Mouse (Mus musculus) gastrocnemius, adult 8-10 months (tissue): Measurements from ENCODE around the gene Rprd2. TPM values are rescaled to one million over a fixed set of nuclear protein-coding genes. Genes with fewer than 3 reads are reported as not detected.
A peak's percentile ranks its signal among the peaks of the same experiment; 100 is the strongest.
"Not testable (repeated sequence)": the region's sequence is repeated elsewhere in the genome, so short reads cannot be mapped to it uniquely, and the experiment has no call there.

ENCODE experiments used
- DNase-seq, 2 experiments: peaks; one replicate each; pipeline ENCODE4 v3.0.0; 2022; ENCODE audit warnings: low spot score in 2 of 2
- total RNA-seq, 4 experiments: library from RNA; stranded (reverse); gene quantifications; 2 replicates each; pipeline ENCODE4 v1.2.4; 2022

The Rprd2 gene
- total RNA-seq, 4 experiments from 2014 or later, result 31.2 to 38.4 (median 32.1) TPM

DNA sequence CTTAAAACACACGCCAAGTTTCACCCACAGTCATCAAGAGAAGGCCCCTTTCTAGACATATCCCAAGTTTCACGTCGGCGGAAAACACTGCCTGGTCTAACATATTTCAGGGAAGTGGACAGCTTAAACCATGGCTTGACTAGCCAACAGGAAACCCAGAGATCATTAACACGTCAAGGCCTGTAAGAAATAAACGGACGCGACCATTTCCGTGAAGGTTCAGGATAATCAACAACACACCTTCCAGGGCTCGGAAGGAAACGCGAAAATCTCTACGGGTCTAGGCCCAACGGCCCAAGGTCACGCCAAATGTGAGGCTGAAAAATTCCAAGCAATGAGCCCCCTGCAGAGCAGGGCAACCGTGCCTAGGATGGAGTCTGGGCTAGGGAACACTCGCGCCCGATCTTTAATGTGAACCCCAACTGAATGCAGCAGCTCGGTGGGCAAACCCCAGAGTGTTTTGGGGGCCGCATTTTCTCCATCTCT, 594 bp downstream of the Rprd2 start:
- DNase-seq, result peak in 1 of 2 experiments; percentile 6

DNA sequence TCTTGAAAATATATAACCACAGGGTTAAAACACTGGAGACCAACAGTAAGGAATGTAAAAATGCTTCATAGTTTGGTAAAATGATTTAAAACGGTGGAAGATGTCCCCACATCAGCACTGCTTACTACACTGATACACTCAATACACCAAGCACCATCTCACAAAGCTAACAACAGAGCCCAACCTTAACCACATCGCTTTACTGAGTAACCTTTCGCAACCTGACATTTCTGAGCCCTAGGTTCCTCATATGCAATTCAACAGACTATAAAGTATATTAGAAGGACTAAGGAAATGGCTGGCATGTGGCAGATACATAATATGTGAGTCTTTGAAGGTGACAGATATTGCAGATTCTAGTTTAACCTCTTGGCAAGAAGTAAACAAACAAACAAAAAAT, 2.0 kb downstream of the Rprd2 start:
- no peak for DNase-seq

DNA sequence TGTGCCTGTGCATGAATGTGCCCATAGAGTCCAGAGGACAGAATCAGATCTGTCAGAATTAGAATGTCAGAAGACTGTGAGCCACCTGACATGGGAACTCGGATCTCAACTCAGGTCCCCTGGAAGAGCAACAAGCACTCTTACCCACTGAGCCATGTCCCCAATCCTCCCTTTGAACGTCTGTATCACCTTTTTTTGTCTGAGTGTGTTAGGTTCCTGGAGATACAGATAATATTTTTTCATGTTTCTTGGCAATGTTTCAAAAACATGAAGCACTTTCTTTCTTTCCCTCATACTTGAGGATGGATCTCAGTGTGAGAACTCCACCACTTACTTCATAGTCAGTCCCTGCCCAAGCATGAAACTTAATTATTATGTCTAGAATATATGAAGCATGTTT, 10.3 kb downstream of the Rprd2 start:
- DNase-seq, result no peak

DNA sequence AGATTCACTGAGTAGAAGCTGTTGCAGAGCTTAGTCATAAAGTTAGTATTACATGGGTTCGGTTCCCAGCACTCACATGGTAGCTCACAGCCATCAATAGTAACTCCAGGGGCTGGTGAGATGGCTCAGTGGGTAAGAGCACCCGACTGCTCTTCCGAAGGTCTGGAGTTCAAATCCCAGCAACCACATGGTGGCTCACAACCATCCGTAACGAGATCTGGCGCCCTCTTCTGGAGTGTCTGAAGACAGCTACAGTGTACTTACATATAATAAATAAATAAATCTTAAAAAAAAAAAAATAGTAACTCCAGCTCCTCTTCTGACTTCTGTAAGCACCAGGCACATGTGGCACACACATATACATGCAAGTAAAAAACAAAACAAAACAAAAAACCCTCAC, 11.0 kb downstream of the Rprd2 start:
- not testable (repeated sequence) for DNase-seq

DNA sequence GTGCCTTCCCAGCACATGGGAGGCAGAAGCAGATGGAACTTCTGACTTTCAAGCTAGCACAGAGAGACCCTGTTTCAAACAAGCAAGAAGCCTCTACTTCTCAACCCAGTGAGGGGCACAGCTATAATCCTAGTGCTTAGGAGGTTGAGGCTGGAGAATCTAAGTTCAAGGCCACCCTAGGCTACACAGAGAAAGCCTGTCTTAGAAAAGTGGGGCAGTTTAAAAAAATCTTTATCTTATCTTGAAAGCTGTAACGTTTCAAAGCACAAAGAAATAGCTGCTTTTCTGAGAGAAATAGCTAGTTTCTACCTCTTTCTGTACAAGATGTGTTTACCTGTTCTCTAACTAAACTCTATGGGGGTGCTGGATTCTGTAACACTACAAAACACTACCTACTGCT, 12.0 kb downstream of the Rprd2 start:
- DNase-seq, result no peak

DNA sequence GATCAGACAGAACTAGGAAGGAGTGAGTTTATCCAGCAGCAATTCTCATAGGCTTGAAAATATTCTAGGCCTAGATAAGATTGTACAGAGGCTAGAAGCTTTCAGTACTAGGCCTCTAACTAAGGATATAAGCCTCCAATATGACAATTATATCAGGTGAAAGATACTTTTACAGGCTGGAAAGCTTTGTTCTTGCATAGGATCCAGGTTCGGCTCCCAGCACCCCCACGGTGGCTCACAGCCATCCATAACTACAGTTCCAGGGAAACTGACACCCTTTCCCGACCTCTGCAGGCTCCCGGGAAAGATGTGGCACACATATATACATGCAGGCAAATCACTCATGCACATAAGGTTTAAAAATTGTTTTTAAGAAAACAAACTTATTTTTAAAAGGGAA, 14.8 kb downstream of the Rprd2 start:
- DNase-seq, result no peak

DNA sequence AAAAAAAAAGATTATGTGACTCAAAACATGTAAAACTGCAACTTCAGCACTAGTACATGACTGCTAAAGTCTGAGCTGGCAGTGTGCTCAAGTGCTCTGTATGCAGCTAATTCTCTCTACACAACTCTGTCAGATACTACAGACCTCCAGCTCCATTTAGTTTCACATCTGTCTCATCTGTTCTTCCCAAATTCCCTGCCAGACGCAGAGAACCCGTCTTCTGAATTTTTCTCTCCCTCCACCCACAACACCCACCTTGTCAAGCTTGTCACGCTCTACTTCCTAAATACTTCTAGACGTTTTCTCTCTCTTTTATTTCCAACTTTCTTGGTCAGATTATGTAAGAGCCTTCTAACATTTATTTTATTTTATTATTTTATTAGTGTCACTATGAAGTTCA, 19.9 kb downstream of the Rprd2 start:
- no peak for DNase-seq

DNA sequence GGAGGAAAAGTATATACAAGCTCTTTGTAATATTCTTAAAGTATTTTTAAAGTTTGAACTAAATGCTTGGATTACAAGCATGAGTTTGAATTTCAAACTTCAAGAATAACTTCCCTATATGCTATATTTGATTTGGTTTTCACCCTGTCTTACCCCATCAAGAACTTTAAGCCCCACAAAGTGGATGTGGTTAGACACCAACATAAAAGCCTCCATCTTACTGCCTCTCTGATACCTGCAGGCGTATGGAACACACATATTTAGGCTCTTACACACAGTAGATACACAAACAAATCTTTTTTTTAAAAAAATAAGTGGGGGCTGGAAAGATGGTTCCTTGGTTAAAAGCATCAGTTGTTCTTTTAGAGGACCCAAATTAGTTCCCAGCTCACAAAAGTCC, 24.4 kb downstream of the Rprd2 start:
- DNase-seq, result no peak

DNA sequence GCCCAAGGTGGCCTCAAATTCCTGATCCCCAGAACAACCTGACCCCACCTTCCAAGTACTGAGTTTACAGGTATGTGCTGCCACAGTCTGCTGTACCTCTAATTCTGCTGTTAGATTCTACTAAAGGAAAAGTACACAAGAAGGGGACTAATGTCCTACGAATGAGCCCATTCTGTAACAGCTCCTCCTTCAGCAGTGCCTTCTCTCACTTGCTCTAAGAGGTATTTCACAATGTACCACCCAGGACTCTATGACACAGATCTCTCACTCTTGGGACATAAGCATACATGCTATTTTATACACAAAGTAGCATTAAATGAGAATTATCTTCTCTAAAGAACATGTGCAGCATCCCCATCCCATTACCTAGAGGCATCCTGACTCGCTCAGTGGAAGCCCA, 25.0 kb downstream of the Rprd2 start:
- DNase-seq, result no peak

DNA sequence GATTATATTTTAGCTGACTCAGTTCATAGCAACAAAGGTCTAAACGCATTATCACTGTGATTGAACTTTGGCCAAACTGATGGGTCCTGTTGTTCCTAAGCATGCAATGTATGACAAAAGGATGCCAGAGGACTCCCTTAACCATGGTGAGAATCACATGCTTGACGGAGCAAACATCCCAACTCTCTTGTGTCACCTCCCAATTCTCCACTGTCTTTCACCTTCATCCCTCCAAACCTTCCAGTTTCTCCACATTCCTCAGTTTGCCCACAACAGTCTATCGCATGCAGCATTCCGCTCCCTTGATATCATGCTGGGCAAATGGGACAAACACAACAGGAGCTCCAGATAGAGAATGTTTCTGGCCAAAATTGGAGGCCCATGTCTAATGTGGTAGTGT, 33.2 kb downstream of the Rprd2 start:
- DNase-seq, result no peak

DNA sequence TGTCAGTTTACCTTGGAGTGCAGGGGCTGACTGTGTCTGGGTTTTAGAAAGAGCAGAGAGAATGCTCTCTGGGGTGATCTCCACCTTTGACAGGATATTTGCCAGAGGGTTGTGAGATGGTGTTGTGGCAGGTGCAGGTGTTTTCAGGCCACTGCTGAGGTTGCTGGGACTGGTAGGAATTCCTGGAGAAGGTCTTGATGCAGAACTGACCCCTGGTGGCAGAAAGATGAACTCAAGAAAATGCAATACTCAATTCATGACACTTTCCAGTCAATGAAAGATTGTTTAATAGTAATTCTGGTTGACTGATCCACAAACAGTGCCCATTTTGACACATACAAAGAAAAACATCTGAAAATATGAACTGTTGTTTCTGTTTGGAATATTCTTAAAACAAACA, 46.7 kb downstream of the Rprd2 start:
- DNase-seq, result no peak

DNA sequence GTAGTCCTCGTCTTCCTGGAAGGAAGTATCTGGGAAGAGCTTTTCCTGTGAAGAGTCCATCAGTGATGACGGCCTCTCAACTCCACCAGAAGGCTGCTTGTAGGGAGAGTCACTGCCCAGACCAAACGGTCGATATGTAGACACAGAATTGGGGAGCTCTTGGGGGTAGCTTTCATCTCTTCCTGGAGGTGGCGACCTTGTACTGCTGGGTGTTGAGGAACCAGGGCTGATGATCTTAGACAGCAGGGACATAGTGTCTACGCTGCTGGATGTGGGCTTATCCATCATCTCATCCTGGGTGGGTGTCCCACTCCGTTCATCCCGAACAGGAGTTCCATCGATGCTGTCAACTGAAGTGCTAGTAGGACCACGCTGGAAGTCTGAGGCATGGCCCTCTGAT, 53.1 kb downstream of the Rprd2 start:
- no peak for DNase-seq

DNA sequence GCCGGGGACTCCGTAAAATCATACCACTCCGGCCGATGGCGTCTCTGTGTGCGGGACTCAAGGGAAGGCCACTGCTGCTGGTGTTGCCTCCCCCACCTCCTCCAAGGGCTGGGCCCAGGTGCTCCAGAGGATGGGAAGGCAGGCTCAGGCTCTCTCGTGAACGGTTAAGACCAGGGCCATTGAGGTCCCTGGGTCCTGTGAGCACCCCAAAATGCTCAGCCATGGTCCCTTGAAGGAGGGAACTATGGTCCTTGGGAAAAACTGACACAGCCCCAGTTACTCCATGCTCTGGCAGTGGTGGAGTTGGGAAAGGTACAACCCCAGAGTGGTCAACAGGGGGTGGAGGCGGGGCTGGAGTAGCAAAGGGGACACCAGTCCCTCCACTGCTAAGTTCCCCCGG, 54.9 kb downstream of the Rprd2 start:
- no peak for DNase-seq

DNA sequence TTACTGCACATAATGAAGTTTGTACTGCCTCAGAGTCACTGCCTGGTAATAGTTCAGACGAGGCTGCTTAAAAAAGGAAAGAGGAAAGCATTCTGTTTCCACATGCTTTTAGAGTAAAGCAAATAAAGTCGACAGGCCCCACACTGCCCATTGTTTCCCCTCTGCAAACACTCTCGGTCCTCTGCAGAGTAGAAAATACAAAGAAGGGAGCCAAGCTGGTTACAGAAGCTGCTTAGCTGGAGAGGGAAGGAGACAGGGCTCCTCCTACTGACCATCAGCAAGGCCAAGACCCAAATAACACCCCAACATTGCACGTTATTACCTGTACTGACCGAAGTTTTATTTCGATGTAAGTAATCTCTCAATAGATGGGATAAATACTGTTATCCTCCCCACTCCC, 55.7 kb downstream of the Rprd2 start:
- no peak for DNase-seq

DNA sequence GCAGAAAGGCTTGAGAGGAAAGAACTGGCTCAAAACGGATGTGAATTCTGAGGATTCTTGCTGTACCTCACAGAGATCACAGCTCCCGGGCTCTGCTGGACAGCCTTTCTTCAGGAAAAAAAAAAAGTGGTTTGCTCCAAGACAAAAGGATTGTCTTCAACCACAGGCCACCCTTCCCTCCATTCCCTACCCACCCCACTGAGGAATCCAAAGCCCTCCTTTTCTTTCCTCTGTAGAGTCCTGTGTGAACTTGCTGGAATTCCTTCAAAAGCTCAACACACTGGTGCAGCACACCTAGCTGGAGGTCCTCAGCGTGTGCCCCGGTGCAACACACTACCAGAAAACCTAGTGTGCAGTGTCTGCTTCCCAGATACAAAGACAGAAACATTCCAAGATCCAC, 56.9 kb downstream of the Rprd2 start:
- DNase-seq, result no peak

DNA sequence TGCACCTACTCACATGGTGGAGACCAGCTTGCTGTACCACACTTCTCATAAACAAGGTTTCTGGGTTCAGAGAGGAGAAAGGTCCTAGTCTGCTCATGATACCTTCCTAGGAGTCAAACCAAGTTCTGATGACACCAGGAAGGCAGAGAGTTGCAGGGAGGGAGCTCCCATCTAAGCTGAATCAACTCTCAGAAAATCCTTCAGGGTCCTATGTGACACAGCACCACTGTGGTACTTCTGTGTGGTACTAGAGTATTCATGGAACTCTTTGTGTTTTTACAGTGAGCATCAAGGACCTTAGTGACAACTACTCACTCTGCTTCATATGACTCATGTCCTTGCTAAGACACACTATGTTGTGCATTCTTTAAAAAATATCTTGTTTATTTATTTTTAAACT, 58.0 kb downstream of the Rprd2 start:
- DNase-seq, result no peak

DNA sequence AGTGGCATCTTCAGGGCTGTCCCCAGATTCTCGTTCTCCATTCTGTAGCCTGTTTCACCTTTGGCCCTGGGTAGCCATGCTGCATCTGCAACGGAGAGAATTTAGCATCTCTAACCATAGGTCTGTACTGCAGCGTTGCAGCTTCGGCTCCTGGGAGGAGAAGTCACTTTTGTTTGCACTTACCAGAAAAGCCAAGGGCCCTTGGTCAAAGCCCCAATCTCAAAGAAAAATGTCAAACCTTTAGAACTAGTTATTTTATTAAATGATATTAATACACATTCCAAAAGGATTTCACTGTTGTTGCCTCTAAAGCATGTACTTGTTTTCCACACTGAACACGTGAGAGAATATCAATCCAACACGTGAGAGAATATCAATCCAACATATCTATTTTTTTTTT, 58.6 kb downstream of the Rprd2 start, which contains the start of gene Tars2:
Tars2 (minus strand) TSS at position 101 of the 400 bp plus-strand sequence.
- DNase-seq, result no peak

DNA sequence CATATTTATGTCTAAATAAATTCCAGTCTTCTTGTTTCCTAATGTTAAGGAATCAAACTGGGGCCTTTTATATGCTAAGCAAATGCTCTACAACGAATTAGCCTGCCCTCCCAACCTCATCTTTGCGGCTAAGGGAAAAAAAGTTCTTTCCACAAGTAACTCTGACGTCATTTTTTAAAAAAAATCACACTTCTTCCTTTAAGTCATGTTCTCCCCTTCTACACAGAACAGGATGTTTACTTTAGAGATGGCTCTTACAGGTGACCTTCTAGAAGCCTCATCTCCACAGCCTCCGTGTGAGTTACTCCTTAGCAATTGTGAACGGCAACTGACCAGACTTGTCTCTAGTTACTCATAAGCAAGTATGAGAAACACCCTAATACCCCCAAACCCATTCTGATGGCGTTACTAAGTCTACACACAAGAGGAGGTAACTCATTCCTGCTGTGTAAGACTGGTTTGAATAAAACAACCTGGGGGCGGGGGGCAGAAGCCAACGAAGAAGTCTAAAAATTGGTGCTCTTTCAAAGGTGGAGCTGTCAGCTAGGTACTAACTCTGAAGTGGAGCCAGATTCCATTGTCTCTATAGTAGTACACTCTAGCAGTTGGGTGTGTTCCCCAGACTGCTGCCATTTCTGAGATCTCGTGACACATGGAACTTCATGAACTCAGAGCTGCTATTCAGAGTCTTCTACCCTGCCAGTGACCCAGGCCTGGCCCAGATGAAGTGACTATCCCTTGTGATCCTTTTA, 60.0 kb downstream of the Rprd2 start:
- DNase-seq, result no peak

DNA sequence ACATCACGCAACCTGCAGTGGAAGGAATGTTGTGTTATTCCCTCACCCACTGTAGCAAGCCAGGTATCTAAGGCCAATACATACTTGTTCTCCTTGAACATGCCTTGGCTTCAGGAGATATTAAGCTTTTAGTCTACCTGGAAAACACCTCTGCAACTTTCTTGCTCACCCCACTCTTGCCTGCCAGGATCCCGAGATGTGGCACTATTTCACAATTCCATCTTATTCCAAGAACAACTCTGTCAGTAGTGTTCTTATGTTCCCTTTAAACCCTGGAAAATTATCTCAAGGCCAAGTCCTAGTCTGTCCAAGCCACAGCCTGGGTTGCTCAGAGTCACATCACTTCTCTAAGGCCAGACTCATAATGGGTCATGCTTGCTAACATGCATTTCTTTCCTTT, 61.9 kb downstream of the Rprd2 start:
- DNase-seq, result no peak

DNA sequence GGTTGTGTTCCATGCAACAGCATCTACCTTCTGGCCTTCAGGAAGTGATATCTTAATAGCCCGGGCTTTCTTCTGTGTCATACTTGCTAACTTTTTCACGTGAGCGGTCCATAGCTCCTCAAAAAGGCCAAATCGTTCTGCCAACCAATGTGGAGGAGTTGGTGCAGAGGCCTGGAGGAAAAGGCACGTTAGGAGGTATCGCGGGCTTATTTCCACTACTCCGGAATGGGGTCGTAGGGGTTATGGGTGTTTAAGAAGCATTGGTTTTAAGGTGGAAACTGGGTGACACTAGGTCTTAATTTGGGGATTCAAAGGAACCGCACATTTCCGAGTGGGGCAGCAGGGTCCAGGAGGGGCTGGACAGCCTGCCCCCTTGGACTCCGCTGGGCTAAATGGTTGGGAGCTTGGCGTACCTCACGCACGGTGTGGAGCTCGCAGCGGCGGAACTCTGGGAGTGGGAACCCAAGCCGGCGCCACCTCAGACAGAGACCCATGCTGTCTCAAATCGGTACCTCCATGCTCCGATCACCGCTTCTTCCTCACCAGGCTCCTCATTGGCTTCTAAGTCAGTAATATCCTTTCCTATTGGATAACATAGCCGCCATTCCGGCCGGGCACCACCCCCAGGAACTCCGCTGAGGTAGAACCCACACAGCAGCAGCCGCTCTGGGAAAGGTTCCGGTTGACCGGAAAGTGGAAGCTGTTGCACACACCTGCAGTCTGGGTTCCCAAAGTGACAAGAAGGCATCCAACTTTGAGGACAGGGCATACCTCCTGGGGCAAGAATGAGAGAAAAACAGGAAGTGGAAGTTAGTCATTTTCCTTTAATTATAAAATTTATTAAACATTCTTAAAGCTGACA, 64.1 kb downstream of the Rprd2 start:
- DNase-seq, result peak; percentile 92 to 95

DNA sequence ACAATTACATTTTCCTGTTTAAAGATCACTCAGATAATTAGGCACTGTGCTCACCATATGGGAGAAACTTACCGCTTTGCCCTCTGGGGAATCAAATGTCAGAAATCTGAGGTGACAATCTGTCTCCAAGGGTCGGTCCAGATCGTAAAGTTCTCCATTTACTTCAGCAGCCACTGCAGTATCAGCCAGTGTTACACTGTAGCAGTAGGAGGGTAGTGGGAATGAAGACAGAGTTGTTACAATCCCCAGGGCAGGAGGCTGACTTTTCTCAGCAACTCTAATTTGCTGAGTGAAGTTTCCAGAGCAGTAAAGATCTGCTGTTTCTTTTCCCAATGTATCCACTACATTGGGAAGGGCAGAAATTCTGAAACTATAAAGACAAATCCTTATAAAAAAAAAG, 65.7 kb downstream of the Rprd2 start:
- no peak for DNase-seq

DNA sequence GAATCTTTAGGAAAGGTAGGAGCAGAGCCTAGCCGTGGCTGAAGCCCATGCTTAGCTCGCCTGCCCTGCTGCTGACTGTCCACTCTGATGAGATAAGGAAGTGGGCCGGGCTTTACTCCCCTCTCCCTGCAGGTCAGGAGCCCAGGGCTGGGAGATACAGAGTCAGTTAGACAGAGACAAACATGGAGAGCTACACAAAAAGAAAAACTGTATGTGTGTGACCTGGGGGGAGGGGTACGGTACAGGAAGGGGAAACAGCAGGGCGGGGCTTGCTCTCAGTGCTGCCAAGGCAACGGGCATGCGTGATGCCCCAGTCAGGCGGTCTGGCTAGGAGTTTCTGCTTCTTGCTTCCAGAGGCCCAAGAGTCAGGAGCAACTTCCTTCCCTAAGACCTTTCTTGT, 78.3 kb downstream of the Rprd2 start:
- no peak for DNase-seq
